In genomic region chr7:27026581-27026980, GRCm38 (mm10) we compare ENCODE assay signal across 23 mouse cellular contexts. TPM values are rescaled to one million over a fixed set of nuclear protein-coding genes. Genes with fewer than 3 reads are reported as not detected.
DNase-seq lines count a peak whose midpoint lies in the region; ATAC-seq and TF ChIP-seq lines count a peak whose summit lies in the region.
"Not testable (repeated sequence)": the region's sequence is repeated elsewhere in the genome, so short reads cannot be mapped to it uniquely, and the experiment has no call there.
"Had no signal": no experiment of that assay in that cellular context is flagged by ENCODE, and none has a peak within 500 bp of the region (broad histone marks: within the 10 kb centered on the region; RNA-seq: fewer than 3 reads in every experiment).

No protein-coding gene starts in this region.

- DNase-seq in adrenal gland, adult 2 months, result peak; percentile 23
- peak; percentile 9 for DNase-seq in adrenal gland, postnatal 14 days
- not testable (repeated sequence) for DNase-seq in liver, embryonic 14.5 days (ENCODE audit: low read depth in 3 of 3, low spot score in 3 of 3); lung, postnatal 0 days (ENCODE audit: low spot score)
- DNase-seq in lung, postnatal 25 days (ENCODE audit: low spot score), result peak; percentile 12
- DNase-seq in urinary bladder, postnatal 36 days (ENCODE audit: low spot score in 2 of 2), result peak; percentile 2 to 15

- not testable (repeated sequence) for H3K4me3 ChIP-seq in liver, embryonic 14.5 days (ENCODE audit: insufficient read depth in 1 of 2, low read depth in 2 of 2, low read length in 2 of 2); lung, postnatal 0 days (ENCODE audit: low read depth, low read length)

- not testable (repeated sequence) for H3K4me1 ChIP-seq in liver, embryonic 14.5 days (replicated peaks; ENCODE audit: control insufficient read depth in 2 of 2, insufficient read depth in 2 of 2, low read length in 1 of 2); lung, postnatal 0 days (ENCODE audit: insufficient read depth, low read depth, low read length)

- ATAC-seq in liver, embryonic 14.5 days (ENCODE audit: insufficient read depth), result not testable (repeated sequence)
- ATAC-seq in lung, postnatal 0 days, result 0 out of 2 replicates have a peak, but pooled peaks have one; percentile 23

- H3K9me3 ChIP-seq in liver, embryonic 14.5 days (ENCODE audit: control insufficient read depth, low read length); lung, postnatal 0 days (ENCODE audit: low read length): not testable (repeated sequence)

- not testable (repeated sequence) for H3K36me3 ChIP-seq in liver, embryonic 14.5 days (replicated peaks; ENCODE audit: control insufficient read depth, insufficient read depth, low read depth); lung, postnatal 0 days (ENCODE audit: insufficient read depth, low read length)

- TF ChIP-seq CTCF in liver, embryonic 14.5 days (IDR thresholded peaks at IDR 0.05; ENCODE audit: low read depth), result 0 out of 2 replicates have a peak, but pooled peaks have one; percentile 9
- 0 out of 2 replicates have a peak, but pooled peaks have one; percentile 26 for TF ChIP-seq CTCF in lung, postnatal 0 days (IDR thresholded peaks at IDR 0.05)

- TF ChIP-seq EP300 in liver, embryonic 14.5 days (IDR thresholded peaks at IDR 0.05; ENCODE audit: low read depth); lung, postnatal 0 days (IDR thresholded peaks at IDR 0.05): not testable (repeated sequence)

- not testable (repeated sequence) for H3K27ac ChIP-seq in liver, embryonic 14.5 days; lung, postnatal 0 days (ENCODE audit: low read length)

- H3K4me2 ChIP-seq in liver, embryonic 14.5 days (ENCODE audit: low read depth); lung, postnatal 0 days (replicated peaks; ENCODE audit: low read depth, low read length): not testable (repeated sequence)

- H3K9ac ChIP-seq in liver, embryonic 14.5 days (replicated peaks); lung, postnatal 0 days (replicated peaks; ENCODE audit: low read depth): not testable (repeated sequence)

- not testable (repeated sequence) for H3K27me3 ChIP-seq in liver, embryonic 14.5 days (ENCODE audit: control insufficient read depth, insufficient read depth, low read length); lung, postnatal 0 days (replicated peaks; ENCODE audit: insufficient read depth, low read length)

RNA-seq across cellular contexts. Expression of gene Cyp2a12, which starts 2.3 kb away (rescaled TPM):
- total RNA-seq in adrenal gland, adult 2 months (2021), result 1 to 10 TPM in 1 of 2 experiments, under 1 TPM in 1; 0.17 to 4.6 TPM
- 0.06 TPM in 1 of 2 replicates, not detected in the other for polyA plus RNA-seq in adrenal gland, adult 2 months (2012; rRNA removed)
- 5.2 and 72.8 TPM in 2 replicates for total RNA-seq in adrenal gland, postnatal 14 days (2021)
- 2.0 and 2.5 TPM in 2 replicates for polyA plus RNA-seq in liver, embryonic 14.5 days (2012; rRNA removed)
- polyA plus RNA-seq in liver, embryonic 14.5 days (2014; fragmentation: Nextera tagmentation; extraction: Ambion mirVana), result 1.8 and 2.6 TPM in 2 replicates
- not detected in 2 replicates for polyA plus RNA-seq in lung, postnatal 0 days (2015; fragmentation: Nextera tagmentation; extraction: Ambion mirVana)
- total RNA-seq: ES-E14; gastrocnemius, postnatal 36 days; granulocyte monocyte progenitor cell, adult 5-6 weeks; heart, adult 8-10 months; heart, postnatal 25 days; hematopoietic stem cell, adult 5-6 weeks had no signal
- polyA plus RNA-seq: activated CD4-positive, CD25-positive, alpha-beta regulatory T cell, adult 4 months; embryonic facial prominence, embryonic 11.5 days; embryonic facial prominence, embryonic 14.5 days; forebrain, embryonic 10.5 days; forebrain, embryonic 13.5 days; forebrain, embryonic 16.5 days; heart, embryonic 11.5 days; heart, embryonic 14.5 days; heart, postnatal 0 days; hindbrain, embryonic 12.5 days; hindbrain, embryonic 15.5 days had no signal
